Mouse (Mus musculus) left cerebral cortex, postnatal 10 days (tissue): ENCODE results near the gene Lysmd3. TPM values are rescaled to one million over a fixed set of nuclear protein-coding genes. Genes with fewer than 3 reads are reported as not detected.
"Not testable (repeated sequence)": the region's sequence is repeated elsewhere in the genome, so short reads cannot be mapped to it uniquely, and the experiment has no call there.

Experiments used
- DNase-seq, 2 experiments: peaks; one replicate each; pipeline ENCODE4 v3.0.0; 2021 to 2022; ENCODE audit warnings: low spot score in 2 of 2, mixed read lengths in 1 of 2; ENCODE audit errors: extremely low spot score in 1 of 2
- intact Hi-C: fragments of 180-260 bp; cut with DNase I; formaldehyde crosslinking; loops from one replicate; pipeline ENCODE4 v1.15.1; 2025
- total RNA-seq, 2 experiments: library from RNA; stranded (reverse); gene quantifications; 2 replicates each; pipeline ENCODE4 v1.2.3; 2021

The Lysmd3 gene
- total RNA-seq = 10 to 100 TPM; 11.6 to 12.2 TPM

GRCm38 (mm10) chr13:81657351-81658052, at the start of gene Lysmd3:
Gene Lysmd3 (plus strand): TSS chr13:81657663.
- intact Hi-C loops = no loop called here
- peak; percentile 86 to 96 for DNase-seq

DNA sequence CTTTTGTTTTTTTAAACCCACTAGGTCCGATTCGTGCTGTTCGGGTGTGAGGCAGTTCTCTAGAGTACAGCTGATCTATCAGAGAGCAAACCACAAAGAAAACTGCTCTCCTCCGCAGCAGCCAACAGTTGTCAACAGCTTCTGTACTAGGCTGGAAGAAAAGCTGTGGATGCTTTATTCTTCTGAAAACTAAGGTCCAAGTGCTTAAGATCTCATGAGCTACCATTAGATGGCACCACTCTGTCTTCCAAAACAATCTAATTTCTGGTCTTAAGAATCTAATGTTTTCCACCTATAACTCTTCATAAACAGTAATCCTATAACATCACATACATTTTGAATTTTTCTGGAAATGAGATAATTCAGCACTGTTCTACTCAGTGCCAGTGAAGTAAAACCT, 47.1 kb upstream of the Lysmd3 start:
- no peak for DNase-seq
- intact Hi-C loops = no loop called here

GRCm38 (mm10) chr13:81627861-81628260, 29.6 kb upstream of the Lysmd3 start:
- DNase-seq, intact Hi-C loops: not testable (repeated sequence)

GRCm38 (mm10) chr13:81628631-81629190, 28.8 kb upstream of the Lysmd3 start:
- intact Hi-C loops = no loop called here
- DNase-seq = no peak

DNA sequence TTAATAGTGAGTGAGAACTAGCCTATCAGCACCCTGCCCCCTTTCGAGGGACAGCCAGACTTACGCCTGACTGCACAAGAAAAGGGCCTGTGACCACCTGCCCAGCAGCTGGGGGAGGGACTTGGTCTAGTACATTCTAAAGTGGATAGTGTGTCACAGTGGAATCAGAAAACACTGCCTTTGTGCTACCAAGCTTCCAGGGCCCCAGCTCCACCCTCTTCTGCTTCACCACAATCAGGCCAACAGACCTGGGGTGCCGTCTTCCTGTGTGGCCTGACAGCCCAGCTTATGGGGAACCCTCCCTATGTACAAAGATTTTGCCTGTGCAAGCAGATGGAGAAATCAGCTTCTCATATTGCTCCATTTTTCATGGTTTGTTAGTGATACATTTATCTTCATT, 28.1 kb upstream of the Lysmd3 start:
- DNase-seq = no peak
- intact Hi-C loops = no loop called here

- intact Hi-C loops = no loop called here
- no peak for DNase-seq
Observed at GRCm38 (mm10) chr13:81630566-81630965, 26.9 kb upstream of the Lysmd3 start.

DNA sequence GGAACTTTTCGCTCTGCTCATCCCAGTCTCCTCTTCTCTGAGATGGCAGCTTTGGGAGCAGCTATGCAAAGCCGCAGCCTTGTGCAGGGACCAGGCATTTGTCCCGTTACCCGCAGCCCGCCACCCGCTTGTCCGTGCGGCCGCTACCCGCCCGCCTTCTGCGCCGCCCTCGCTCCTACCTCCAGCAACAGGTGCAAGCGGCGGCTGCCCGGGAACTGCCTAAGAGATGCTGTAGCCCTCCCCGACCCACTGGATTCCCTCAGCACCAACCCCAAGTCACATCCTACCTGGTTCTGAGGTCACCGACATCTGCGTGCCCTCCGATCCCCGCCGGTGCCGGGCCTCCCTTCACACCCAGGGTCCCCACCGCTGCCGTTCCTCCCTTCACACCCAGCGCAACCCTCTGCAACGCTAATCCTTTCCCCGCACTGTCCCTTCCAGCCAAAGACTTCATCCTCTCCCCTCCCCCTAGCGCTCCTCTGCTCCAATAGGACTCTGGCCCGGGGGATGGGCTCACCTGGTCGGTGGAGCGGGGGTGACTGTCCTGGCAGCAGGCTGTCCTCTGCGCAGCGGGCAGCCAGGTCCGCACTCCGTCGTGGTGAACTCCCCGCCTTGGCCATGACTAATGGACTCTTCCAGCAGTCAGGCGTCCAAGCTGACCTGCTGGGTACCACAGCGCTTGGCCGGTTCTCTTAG, 24.6 kb upstream of the Lysmd3 start, which contains the start of gene Adgrv1:
Gene Adgrv1, minus strand, starts transcription at position 435 of the 696 bp plus-strand sequence.
- peak; percentile 57 to 85 for DNase-seq
- intact Hi-C loops = no loop called here

- DNase-seq = no peak
- intact Hi-C loops = loop anchor here (5.0 kb wide), 2 partner anchors 123 to 197 kb away; no protein-coding TSS in a partner anchor
Observed at GRCm38 (mm10) chr13:81639624-81640023, 17.8 kb upstream of the Lysmd3 start.

DNA sequence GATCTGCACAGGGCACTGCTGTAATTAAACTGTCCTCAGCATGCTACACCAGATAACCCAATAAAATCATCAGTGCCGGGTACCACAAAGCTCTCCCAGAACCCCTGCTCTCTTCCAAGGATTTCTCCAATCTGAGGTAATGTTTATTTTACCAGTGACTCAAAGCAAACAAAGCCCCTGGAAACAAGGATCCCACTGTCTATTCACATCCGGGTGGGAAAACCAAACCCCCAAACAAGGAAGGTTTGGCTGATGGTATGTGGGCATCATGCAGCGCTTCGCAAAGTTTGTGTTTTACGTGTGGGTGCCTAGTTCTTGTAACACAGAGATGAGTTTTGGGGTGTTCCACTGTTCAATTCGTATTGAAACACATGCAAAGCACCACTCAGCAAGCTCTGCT, 16.6 kb upstream of the Lysmd3 start:
- no peak for DNase-seq
- intact Hi-C loops = loop anchor here (5.0 kb wide), 2 partner anchors 121 to 199 kb away; no protein-coding TSS in a partner anchor

DNA sequence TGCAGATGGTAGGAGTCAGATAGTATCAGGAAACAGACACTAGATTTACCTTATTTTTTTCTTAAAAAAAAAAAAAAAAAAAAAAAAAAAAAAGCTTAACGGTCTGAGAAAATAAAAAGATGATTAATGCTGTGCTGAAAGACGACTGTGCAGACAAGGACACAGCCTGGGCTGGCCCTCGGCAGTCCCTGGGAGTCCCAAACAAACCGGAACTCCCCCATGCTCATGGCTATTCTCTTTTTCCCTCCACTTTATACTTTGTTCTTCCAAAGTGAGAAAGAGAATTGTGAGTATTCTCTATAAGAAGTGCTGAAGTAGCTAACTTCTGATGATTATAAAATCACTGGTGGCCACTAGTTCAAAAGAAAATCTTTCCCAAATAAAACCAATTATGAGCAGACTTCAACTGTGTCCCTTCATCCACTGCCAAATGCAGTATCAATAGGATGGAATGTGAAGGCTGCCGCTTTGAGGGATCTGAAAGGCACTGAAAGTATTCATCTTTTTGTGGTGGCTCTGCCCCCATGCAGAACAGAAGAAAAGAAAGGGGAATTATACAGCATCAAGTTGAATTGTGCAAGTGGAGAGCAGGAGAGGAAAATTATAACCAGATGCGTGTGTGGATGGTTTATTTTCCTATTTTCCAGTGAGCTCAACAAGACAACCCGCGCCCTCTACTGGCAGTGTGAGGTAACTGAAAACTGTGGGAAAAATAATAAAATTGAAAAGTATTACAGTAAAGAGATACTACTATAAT, 16.0 kb upstream of the Lysmd3 start:
- DNase-seq = peak; percentile 45 to 59
- intact Hi-C loops = loop anchor here (5.0 kb wide), 2 partner anchors 121 to 199 kb away; no protein-coding TSS in a partner anchor

DNA sequence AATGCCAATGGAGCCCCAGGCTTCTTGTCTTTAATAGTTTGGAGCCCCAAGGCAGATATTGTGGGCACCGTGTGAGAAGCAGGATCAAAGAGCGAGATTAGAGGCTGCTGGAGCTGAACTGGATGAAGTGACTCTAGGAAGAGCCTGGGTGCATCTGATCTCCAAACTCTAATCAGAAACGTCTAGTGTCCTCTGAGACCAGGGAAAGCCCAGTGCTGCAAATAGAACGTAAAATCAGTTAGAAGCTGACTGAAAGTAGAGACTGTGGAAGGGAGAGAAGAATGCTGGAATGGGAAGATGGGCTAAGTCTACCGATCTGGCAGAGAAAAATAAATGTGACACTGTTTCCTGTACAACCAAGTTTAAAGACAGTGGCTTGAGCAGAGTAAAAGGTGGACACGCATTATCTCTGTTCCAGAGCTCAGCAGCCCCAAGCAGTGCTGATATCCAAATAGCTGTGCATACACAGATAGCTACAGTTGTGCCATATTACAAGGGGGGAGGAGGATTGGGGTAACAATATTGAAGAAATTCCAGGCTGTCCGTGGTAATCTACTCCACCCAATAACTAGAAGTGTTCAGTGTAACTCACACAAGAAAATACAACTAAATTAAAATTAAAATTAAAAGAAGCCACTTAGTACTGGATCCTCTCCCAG, 14.8 kb upstream of the Lysmd3 start:
- intact Hi-C loops = loop anchor here (5.0 kb wide), 2 partner anchors 120 to 200 kb away; no protein-coding TSS in a partner anchor
- DNase-seq = no peak

- intact Hi-C loops = loop anchor here (5.0 kb wide), 2 partner anchors 118 to 202 kb away; no protein-coding TSS in a partner anchor
- no peak for DNase-seq
Observed at GRCm38 (mm10) chr13:81644047-81644565, 13.4 kb upstream of the Lysmd3 start.

GRCm38 (mm10) chr13:81646348-81646747, 11.1 kb upstream of the Lysmd3 start:
- DNase-seq = no peak
- intact Hi-C loops = no loop called here

GRCm38 (mm10) chr13:81650382-81650781, 7.1 kb upstream of the Lysmd3 start:
- intact Hi-C loops, DNase-seq: not testable (repeated sequence)

GRCm38 (mm10) chr13:81656091-81656850, 1.2 kb upstream of the Lysmd3 start:
- peak in 1 of 2 experiments; percentile 28 for DNase-seq
- intact Hi-C loops = no loop called here

GRCm38 (mm10) chr13:81657008-81657350, 484 bp upstream of the Lysmd3 start:
- no peak for DNase-seq
- intact Hi-C loops = no loop called here

- no peak for DNase-seq
- intact Hi-C loops = no loop called here
Observed at GRCm38 (mm10) chr13:81658053-81658752, 740 bp downstream of the Lysmd3 start.
